Mouse (Mus musculus): ENCODE data around the gene Il17rc. TPM values are rescaled to one million over a fixed set of nuclear protein-coding genes. Genes with fewer than 3 reads are reported as not detected.

Il17rc gene
- total RNA-seq, 4 experiments from 2014 or later, result 5.2 to 8.3 (median 5.6) TPM

Small RNA genes within 50 kb of the gene (microRNA-seq; reads per million reads assigned to microRNA genes)
- gene Gm23365 (0 reads per million in 2 experiments), gene Gm24387 (0 reads per million in 2 experiments)

Other genes starting within 250 kb of the Il17rc start
- gene Mtmr14, start 233.6 kb upstream of the Il17rc start, total RNA-seq (2022), result 10 to 100 TPM; 14.5 to 22.9 (median 16.4) TPM
- 10 to 100 TPM; 66.7 to 78.5 (median 72.0) TPM for gene Cpne9, start 189.1 kb upstream of the Il17rc start, total RNA-seq (2022)
- gene Brpf1, start 164.3 kb upstream of the Il17rc start, total RNA-seq (2022), result 10 to 100 TPM; 30.0 to 32.9 (median 31.5) TPM
- 1 to 10 TPM; 7.5 to 9.3 (median 8.4) TPM for gene Ogg1, start 144.5 kb upstream of the Il17rc start, total RNA-seq (2022)
- gene Camk1, start 127.4 kb upstream of the Il17rc start, total RNA-seq (2022), result 100 to 1,000 TPM in 3 of 4 experiments, 10 to 100 TPM in 1; 82.6 to 107 (median 104) TPM
- 10 to 100 TPM; 47.4 to 50.1 (median 47.8) TPM for gene Tada3, start 93.5 kb upstream of the Il17rc start, total RNA-seq (2022)
- 100 to 1,000 TPM; 246 to 271 (median 263) TPM for gene Arpc4, start 93.3 kb upstream of the Il17rc start, total RNA-seq (2022)
- 10 to 100 TPM in 3 of 4 experiments, 1 to 10 TPM in 1; 8.6 to 13.9 (median 11.8) TPM for gene Ttll3, start 82.2 kb upstream of the Il17rc start, total RNA-seq (2022)
- gene Rpusd3, start 52.1 kb upstream of the Il17rc start, total RNA-seq (2022), result 10 to 100 TPM; 16.0 to 22.1 (median 18.1) TPM
- not detected for gene Cidec, start 35.7 kb upstream of the Il17rc start, total RNA-seq (2022)
- gene Jagn1, start 28.9 kb upstream of the Il17rc start, total RNA-seq (2022), result 10 to 100 TPM; 34.5 to 43.5 (median 39.4) TPM
- gene Il17re, start 12.9 kb upstream of the Il17rc start, total RNA-seq (2022), result under 1 TPM; 0.24 to 0.74 (median 0.58) TPM
- 100 to 1,000 TPM in 3 of 4 experiments, 10 to 100 TPM in 1; 99.3 to 110 (median 105) TPM for gene Creld1, start 11.9 kb downstream of the Il17rc start, total RNA-seq (2022)
- 10 to 100 TPM; 49.5 to 55.2 (median 53.5) TPM for gene Prrt3, start 30.5 kb downstream of the Il17rc start, total RNA-seq (2022)
- gene Emc3, start 60.2 kb downstream of the Il17rc start, total RNA-seq (2022), result 10 to 100 TPM; 67.2 to 73.2 (median 69.3) TPM
- gene Fancd2, start 60.3 kb downstream of the Il17rc start, total RNA-seq (2022), result 1 to 10 TPM; 1.7 to 3.3 (median 2.5) TPM
- under 1 TPM in 1 of 4 experiments, not detected in 3; 0.36 TPM for gene Fancd2os, start 129.3 kb downstream of the Il17rc start, total RNA-seq (2022)
- gene Brk1, start 133.3 kb downstream of the Il17rc start, total RNA-seq (2022), result 100 to 1,000 TPM; 217 to 234 (median 227) TPM
- 10 to 100 TPM; 38.6 to 49.8 (median 41.2) TPM for gene Vhl, start 152.5 kb downstream of the Il17rc start, total RNA-seq (2022)
- gene Irak2, start 167.0 kb downstream of the Il17rc start, total RNA-seq (2022), result 10 to 100 TPM; 20.9 to 28.8 (median 24.0) TPM
- 10 to 100 TPM; 70.4 to 85.5 (median 78.8) TPM for gene Tatdn2, start 225.6 kb downstream of the Il17rc start, total RNA-seq (2022)
- not detected for gene Ghrl, start 248.5 kb downstream of the Il17rc start, total RNA-seq (2022)